Mouse (Mus musculus) liver, embryonic 11.5 days (tissue): ENCODE results near the gene Pspn. TPM values are rescaled to one million over a fixed set of nuclear protein-coding genes. Genes with fewer than 3 reads are reported as not detected.

Experiments
- ATAC-seq: fragments of 200-750 bp; cut with Nextera tagmentation; replicated peaks from 2 replicates; pipeline ENCODE4 v1.8.0; 2017; ENCODE audit warnings: moderate number of reproducible peaks, mild to moderate bottlenecking, moderate TSS enrichment, moderate library complexity; ENCODE audit not compliant: low FRiP score
- DNase-seq: peaks from one replicate; pipeline ENCODE4 v3.0.0-alpha.2; 2017; ENCODE audit warnings: low spot score
- H3K27ac ChIP-seq: fragments of 300-500 bp; sonication (generic); 2 replicates; pipeline ENCODE4 v1.5.1; 2014; ENCODE audit warnings: mild to moderate bottlenecking, low read depth, low read length, control low read depth
- H3K27me3 ChIP-seq: fragments of 300-500 bp; sonication (generic); replicated peaks from 2 replicates; pipeline ENCODE4 v1.6.1; 2014; ENCODE audit warnings: low read length, mixed read lengths; ENCODE audit not compliant: control insufficient read depth, insufficient read depth
- H3K36me3 ChIP-seq: fragments of 300-500 bp; sonication (generic); 2 replicates; pipeline ENCODE4 v1.6.1; 2014; ENCODE audit warnings: mild to moderate bottlenecking, low read length, moderate library complexity, mixed read lengths; ENCODE audit not compliant: control insufficient read depth, insufficient read depth
- H3K4me1 ChIP-seq: fragments of 300-500 bp; sonication (generic); replicated peaks from 2 replicates; pipeline ENCODE4 v1.6.1; 2014; ENCODE audit warnings: low read length, mixed read lengths; ENCODE audit not compliant: control insufficient read depth, insufficient read depth
- H3K4me2 ChIP-seq: fragments of 300-500 bp; sonication (generic); 2 replicates; pipeline ENCODE4 v1.6.1; 2014; ENCODE audit warnings: mild to moderate bottlenecking, control low read depth, moderate library complexity
- H3K4me3 ChIP-seq: fragments of 300-500 bp; sonication (generic); 2 replicates; pipeline ENCODE4 v1.5.1; 2014; ENCODE audit warnings: low read depth, low read length, control low read depth
- H3K9ac ChIP-seq: fragments of 300-500 bp; sonication (generic); 2 replicates; pipeline ENCODE4 v1.6.1; 2014; ENCODE audit warnings: low read depth, low read length, control low read depth
- H3K9me3 ChIP-seq: fragments of 300-500 bp; sonication (generic); 2 replicates; pipeline ENCODE4 v1.6.1; 2016; ENCODE audit warnings: low read length, inconsistent platforms, mixed read lengths; ENCODE audit not compliant: control insufficient read depth
- WGBS: fragments of 180-500 bp; shearing (Covaris S2); extraction: QIAGEN DNeasy Blood & Tissue Kit; methylation state at CpG from one replicate; pipeline ENCODE4 v1.1.7; 2014; 5-methylcytosine and 5-hydroxymethylcytosine counted together
- polyA plus RNA-seq: library from polyadenylated mRNA; unstranded; fragments of >200 nt; fragmentation: Nextera tagmentation; extraction: Ambion mirVana; gene quantifications from 2 replicates; pipeline ENCODE4 v1.2.1, GENCODE M21; 2014

Gene Pspn
- polyA plus RNA-seq: 0.44 TPM in 1 of 2 replicates, not detected in the other

GRCm38 (mm10) chr17:56999968-57000609, at the start of gene Pspn:
TSS of gene Pspn (minus strand) at chr17:57000018.
- Histone ChIP-seq H3K36me3 (peaks cover 41% of the 10 kb centered on the region), H3K27me3 (no peaks in the 10 kb centered on the region), H3K4me2 (no peak within 1 kb of the TSS), H3K4me1 (peaks cover 32% of the 10 kb centered on the region), H3K9ac (no peak within 1 kb of the TSS), H3K4me3 (no peak within 1 kb of the TSS), H3K9me3 (no peaks in the 10 kb centered on the region), H3K27ac (no peak within 1 kb of the TSS)
- DNase-seq (no peak), ATAC-seq (no peak)
- WGBS: 91% methylated on average over 9 of the region's 9 CpGs

GRCm38 (mm10) chr17:57048816-57049215, 49.0 kb upstream of the Pspn start:
- WGBS: 88% methylated on average over 3 of the region's 3 CpGs
- H3K4me1 ChIP-seq: no peaks in the 10 kb centered on the region
- H3K4me3 ChIP-seq: no peak overlapping the region
- H3K36me3 ChIP-seq: 0 out of 2 replicates have a peak, but pooled peaks cover 4% of the 10 kb centered on the region
- no peak for DNase-seq
- no peak overlapping the region for H3K9ac ChIP-seq
- H3K4me2 ChIP-seq: no peak overlapping the region
- no peaks in the 10 kb centered on the region for H3K27me3 ChIP-seq
- no peak for ATAC-seq
- no peak overlapping the region for H3K27ac ChIP-seq
- H3K9me3 ChIP-seq: no peaks in the 10 kb centered on the region

DNA sequence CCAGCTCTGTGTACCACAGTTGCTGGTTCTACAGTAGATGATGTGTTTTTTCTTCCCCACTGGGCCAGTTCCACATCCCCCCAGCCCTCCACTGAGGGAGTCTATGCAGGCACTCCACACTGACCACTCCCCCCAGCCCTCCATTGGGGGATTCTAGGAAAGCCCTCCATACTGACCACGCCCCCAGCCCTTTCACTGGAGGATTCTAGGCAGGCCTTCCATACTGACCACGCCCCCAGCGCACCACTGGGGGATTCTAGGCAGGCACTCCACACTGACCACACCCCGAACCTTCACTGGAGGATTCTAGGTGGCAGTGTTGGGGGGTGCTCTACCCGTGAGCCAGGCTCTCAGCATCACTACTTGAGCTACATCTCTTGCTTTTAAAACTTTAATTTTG, 47.6 kb upstream of the Pspn start:
- H3K27ac ChIP-seq: no peak overlapping the region
- H3K27me3 ChIP-seq: no peaks in the 10 kb centered on the region
- no peaks in the 10 kb centered on the region for H3K4me1 ChIP-seq
- H3K36me3 ChIP-seq: 0 out of 2 replicates have a peak, but pooled peaks cover 1% of the 10 kb centered on the region
- no peaks in the 10 kb centered on the region for H3K9me3 ChIP-seq
- H3K4me3 ChIP-seq: no peak overlapping the region
- ATAC-seq: peak; percentile 21; the same call in 1 of the 2 replicates
- DNase-seq: no peak
- no peak overlapping the region for H3K9ac ChIP-seq
- H3K4me2 ChIP-seq: no peak overlapping the region
- 30% methylated on average over 5 of the region's 5 CpGs for WGBS

GRCm38 (mm10) chr17:57041554-57041953, 41.7 kb upstream of the Pspn start, which contains the start of gene Slc25a41:
TSS of gene Slc25a41 (minus strand) at chr17:57041654.
- H3K9ac ChIP-seq: no peak within 1 kb of the TSS
- H3K27me3 ChIP-seq: no peaks in the 10 kb centered on the region; the same call in 1 of the 2 replicates
- WGBS: 59% methylated on average over 8 of the region's 8 CpGs
- ATAC-seq (no peak), DNase-seq (no peak)
- no peaks in the 10 kb centered on the region for H3K4me1 ChIP-seq
- no peaks in the 10 kb centered on the region for H3K9me3 ChIP-seq
- H3K36me3 ChIP-seq: no peaks in the 10 kb centered on the region
- no peak within 1 kb of the TSS for H3K4me3 ChIP-seq
- no peak within 1 kb of the TSS for H3K27ac ChIP-seq
- H3K4me2 ChIP-seq: no peak within 1 kb of the TSS

- DNase-seq (no peak), ATAC-seq (no peak)
- WGBS: 37% methylated on average over 8 of the region's 8 CpGs
- Histone ChIP-seq H3K27me3 (no peaks in the 10 kb centered on the region; the same call in 1 of the 2 replicates), H3K4me3 (no peak overlapping the region), H3K27ac (no peak overlapping the region), H3K9ac (no peak overlapping the region), H3K36me3 (no peaks in the 10 kb centered on the region), H3K4me2 (no peak overlapping the region), H3K9me3 (no peaks in the 10 kb centered on the region), H3K4me1 (no peaks in the 10 kb centered on the region)
Measured at GRCm38 (mm10) chr17:57038978-57039377, 39.2 kb upstream of the Pspn start.

DNA sequence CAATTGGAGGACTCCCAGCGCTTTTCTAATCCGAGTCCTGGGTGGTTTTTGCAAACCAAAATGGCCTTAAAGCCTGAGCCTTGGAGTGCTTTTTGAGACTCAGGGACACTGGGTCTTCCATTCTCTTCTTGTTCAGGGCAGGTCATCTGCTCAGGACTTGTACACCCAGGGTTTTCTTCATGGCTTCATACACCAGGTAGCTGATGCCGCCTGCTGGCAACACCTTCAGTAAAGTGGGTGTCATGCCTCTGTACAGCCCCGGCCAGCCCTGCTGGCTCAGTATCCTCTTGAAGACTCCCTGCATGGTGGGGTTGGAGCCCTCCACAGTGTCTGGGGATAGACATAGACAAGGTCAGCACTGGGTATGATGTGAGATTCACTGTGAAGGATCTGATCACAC, 33.0 kb upstream of the Pspn start:
- Histone ChIP-seq H3K4me2 (peak overlapping the region; percentile 78), H3K27ac (no peak overlapping the region), H3K4me1 (peaks cover 14% of the 10 kb centered on the region), H3K36me3 (peaks cover 11% of the 10 kb centered on the region), H3K9ac (no peak overlapping the region; the same call in 1 of the 2 replicates), H3K27me3 (no peaks in the 10 kb centered on the region; the same call in 1 of the 2 replicates), H3K9me3 (no peaks in the 10 kb centered on the region), H3K4me3 (no peak overlapping the region)
- DNase-seq (no peak), ATAC-seq (no peak)
- 85% methylated on average over 4 of the region's 4 CpGs for WGBS

DNA sequence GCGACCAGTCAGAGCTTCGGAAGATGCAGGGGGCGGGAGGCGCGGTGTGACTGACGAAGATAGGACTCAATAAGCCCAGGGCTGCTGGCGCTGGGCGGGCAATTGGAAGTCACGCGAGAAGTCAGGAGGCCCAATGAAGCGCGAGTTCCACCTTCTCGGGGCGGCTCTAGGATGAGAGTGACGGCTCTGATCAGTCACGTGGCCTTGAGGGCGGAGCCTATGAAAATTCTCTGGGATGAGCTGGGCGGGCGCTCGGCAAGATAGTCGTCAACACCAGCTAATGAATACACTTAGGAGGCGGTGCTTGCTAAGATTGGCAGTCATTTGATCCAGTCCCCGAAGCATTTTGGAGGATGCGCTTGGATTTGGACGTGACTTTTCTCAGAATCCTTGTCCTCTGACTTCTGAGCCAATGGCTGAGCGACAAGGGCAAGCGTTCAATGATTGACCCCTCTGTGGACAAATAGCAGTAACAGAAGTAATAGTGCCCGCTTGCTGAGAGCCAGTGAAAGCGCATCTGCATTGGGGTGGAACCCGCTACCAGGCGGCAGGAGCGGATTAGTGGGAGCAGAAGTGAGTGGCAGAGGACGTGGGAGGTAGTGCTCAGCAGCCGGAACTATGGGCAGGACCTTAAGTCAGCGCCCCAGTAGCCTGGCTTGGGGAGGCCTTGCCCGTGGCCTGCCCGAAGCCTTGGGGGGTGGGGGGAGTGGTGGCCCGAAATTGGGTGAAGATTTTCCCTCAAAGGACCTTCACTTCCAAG, 32.0 kb upstream of the Pspn start:
- under 1% methylated on average over 38 of the region's 38 CpGs for WGBS
- peak overlapping the region; percentile 99 for H3K4me3 ChIP-seq
- peak; percentile 96 for DNase-seq
- H3K27me3 ChIP-seq: no peaks in the 10 kb centered on the region
- H3K4me1 ChIP-seq: peaks cover 21% of the 10 kb centered on the region
- ATAC-seq: peak; percentile 91
- H3K9me3 ChIP-seq: no peaks in the 10 kb centered on the region
- peaks cover 19% of the 10 kb centered on the region for H3K36me3 ChIP-seq
- H3K27ac ChIP-seq: peak overlapping the region; percentile 98
- H3K9ac ChIP-seq: peak overlapping the region; percentile 70
- H3K4me2 ChIP-seq: peak overlapping the region; percentile 78

GRCm38 (mm10) chr17:57030931-57031660, 31.3 kb upstream of the Pspn start, which contains the start of gene Khsrp:
TSS of gene Khsrp (minus strand) at chr17:57031522.
- DNase-seq (peak; percentile 64), ATAC-seq (no peak)
- peak within 1 kb of the TSS; percentile 100 for H3K9ac ChIP-seq
- peaks cover 21% of the 10 kb centered on the region for H3K4me1 ChIP-seq
- peaks cover 26% of the 10 kb centered on the region for H3K36me3 ChIP-seq
- peak within 1 kb of the TSS; percentile 96 for H3K4me2 ChIP-seq
- under 1% methylated on average over 93 of the region's 99 CpGs for WGBS
- peak within 1 kb of the TSS; percentile 99 for H3K4me3 ChIP-seq
- H3K27ac ChIP-seq: peak within 1 kb of the TSS; percentile 98
- H3K27me3 ChIP-seq: no peaks in the 10 kb centered on the region
- no peaks in the 10 kb centered on the region for H3K9me3 ChIP-seq
